ENCODE assay signal across 8 mouse cellular contexts in genomic region chr2:158795043-158795442, GRCm38 (mm10). TPM values are rescaled to one million over a fixed set of nuclear protein-coding genes. Genes with fewer than 3 reads are reported as not detected.
DNase-seq lines count a peak whose midpoint lies in the region; ATAC-seq and TF ChIP-seq lines count a peak whose summit lies in the region.

No protein-coding gene starts in this region.

- DNase-seq in heart, adult 9 months (ENCODE audit: low spot score in 2 of 2), result no peak
- DNase-seq in MEL (ENCODE audit: low read depth, low spot score), result no peak
- no peak for DNase-seq in hindbrain, embryonic 11.5 days (ENCODE audit: low spot score)
- no peak for DNase-seq in B cell, adult 2 months
- no peak for DNase-seq in right cerebral cortex, postnatal 25 days
- no peak for DNase-seq in lung, postnatal 10 days

- ATAC-seq in heart, embryonic 15.5 days (replicated peaks; ENCODE audit: insufficient number of reproducible peaks, insufficient read depth, low FRiP score, low read depth), result no peak
- ATAC-seq in hindbrain, embryonic 11.5 days (ENCODE audit: low FRiP score), result no peak; the same call in 1 of the 2 replicates
- peak; percentile 35; the same call in 1 of the 2 replicates for ATAC-seq in megakaryocyte progenitor cell, adult 5-6 weeks (replicated peaks; ENCODE audit: poor library complexity)

- peak overlapping the region; percentile 86 for H3K27ac ChIP-seq in heart, embryonic 15.5 days
- peak overlapping the region; percentile 70 for H3K27ac ChIP-seq in MEL (ENCODE audit: control insufficient read depth, low read depth, low read length)
- peak overlapping the region; percentile 54 for H3K27ac ChIP-seq in hindbrain, embryonic 11.5 days (ENCODE audit: low read depth, low read length)

- H3K4me2 ChIP-seq in heart, embryonic 15.5 days, result peak overlapping the region; percentile 85
- H3K4me2 ChIP-seq in hindbrain, embryonic 11.5 days (replicated peaks; ENCODE audit: low read depth, low read length), result peak overlapping the region; percentile 61

- TF ChIP-seq EP300 in MEL (IDR thresholded peaks at IDR 0.05; ENCODE audit: low read depth in 1 of 2, low read length in 2 of 2), result no peak

- peaks cover 3% of the 10 kb centered on the region; the same call in 1 of the 2 replicates for H3K36me3 ChIP-seq in heart, embryonic 15.5 days
- peaks cover 0 to 3% of the 10 kb centered on the region in 2 experiments; a peak in 2 of 4 replicates for H3K36me3 ChIP-seq in MEL (ENCODE audit: control insufficient read depth in 1 of 2, insufficient read depth in 2 of 2, low read length in 2 of 2)
- H3K36me3 ChIP-seq in hindbrain, embryonic 11.5 days (ENCODE audit: control insufficient read depth, insufficient read depth, low read length), result no peaks in the 10 kb centered on the region

- WGBS in heart, embryonic 15.5 days, result 10% methylated on average over 15 of the region's 15 CpGs
- 12% methylated on average over 15 of the region's 15 CpGs for WGBS in hindbrain, embryonic 11.5 days

- peak overlapping the region; percentile 94 for H3K4me3 ChIP-seq in heart, embryonic 15.5 days
- H3K4me3 ChIP-seq in MEL (ENCODE audit: control insufficient read depth in 1 of 2, insufficient read depth in 1 of 2, low read depth in 2 of 2, low read length in 2 of 2), result peak overlapping the region; percentile 70 to 98
- H3K4me3 ChIP-seq in hindbrain, embryonic 11.5 days (ENCODE audit: low read depth, low read length), result peak overlapping the region; percentile 84

- H3K27me3 ChIP-seq in heart, embryonic 15.5 days, result no peaks in the 10 kb centered on the region
- no peaks in the 10 kb centered on the region for H3K27me3 ChIP-seq in MEL (ENCODE audit: control insufficient read depth in 1 of 2, insufficient read depth in 2 of 2, low read length in 2 of 2)
- H3K27me3 ChIP-seq in hindbrain, embryonic 11.5 days (ENCODE audit: control insufficient read depth, insufficient read depth, low read length), result no peaks in the 10 kb centered on the region

- TF ChIP-seq POLR2A in MEL (IDR thresholded peaks at IDR 0.05; ENCODE audit: control insufficient read depth in 1 of 2, insufficient read depth in 1 of 2, low read depth in 1 of 2, low read length in 2 of 2, poor library complexity in 1 of 2), result no peak

- H3K79me2 ChIP-seq in MEL (ENCODE audit: control insufficient read depth, insufficient read depth, low read length, poor library complexity), result peaks cover 6% of the 10 kb centered on the region; the same call in 1 of the 2 replicates

- TF ChIP-seq RAD21 in MEL (IDR thresholded peaks at IDR 0.05; ENCODE audit: low read depth, low read length), result no peak

- no peaks in the 10 kb centered on the region for H3K9me3 ChIP-seq in heart, embryonic 15.5 days (replicated peaks)
- no peaks in the 10 kb centered on the region for H3K9me3 ChIP-seq in MEL (replicated peaks; ENCODE audit: insufficient read depth, low read length)
- H3K9me3 ChIP-seq in hindbrain, embryonic 11.5 days (ENCODE audit: control insufficient read depth, low read length), result no peaks in the 10 kb centered on the region

- TF ChIP-seq CTCF in MEL (IDR thresholded peaks at IDR 0.05 in 2 of 3, conservative IDR thresholded peaks at IDR 0.05 in 1 of 3; ENCODE audit: control insufficient read depth in 1 of 3, insufficient read depth in 1 of 3, low read depth in 2 of 3, low read length in 3 of 3, poor library complexity in 1 of 3, severe bottlenecking in 1 of 3), result no peak

- peak overlapping the region; percentile 87 for H3K9ac ChIP-seq in heart, embryonic 15.5 days
- H3K9ac ChIP-seq in MEL (ENCODE audit: control insufficient read depth, low read depth, low read length, poor library complexity, severe bottlenecking), result peak overlapping the region; percentile 87
- H3K9ac ChIP-seq in hindbrain, embryonic 11.5 days (ENCODE audit: low read depth, low read length), result peak overlapping the region; percentile 90

- H3K4me1 ChIP-seq in heart, embryonic 15.5 days (replicated peaks), result peaks cover 20% of the 10 kb centered on the region
- no peaks in the 10 kb centered on the region for H3K4me1 ChIP-seq in MEL (ENCODE audit: control insufficient read depth in 1 of 2, insufficient read depth in 2 of 2, low read length in 2 of 2)
- H3K4me1 ChIP-seq in hindbrain, embryonic 11.5 days (replicated peaks; ENCODE audit: control insufficient read depth, insufficient read depth, low read length), result no peaks in the 10 kb centered on the region

TF ChIP-seq in MEL, 35 proteins besides CTCF, POLR2A, EP300 and RAD21:
- TF ChIP-seq TBP (IDR thresholded peaks at IDR 0.05; ENCODE audit: low read depth, low read length), result no peak
- 0 out of 2 replicates have a peak, but pooled peaks have one; percentile 3 for TF ChIP-seq TCF12 (IDR thresholded peaks at IDR 0.05; ENCODE audit: low read depth, low read length)

RNA-seq across cellular contexts. Expression of gene Dhx35, which starts 0.4 kb away (rescaled TPM):
- polyA plus RNA-seq in heart, embryonic 15.5 days (2015; fragmentation: Nextera tagmentation; extraction: Ambion mirVana), result 11.8 and 12.5 TPM in 2 replicates
- 17.3 and 18.5 TPM in 2 replicates for total RNA-seq in MEL (2012; rRNA removed)
- 10 to 100 TPM in 1 of 2 experiments, not detected in 1; 23.6 TPM for polyA plus RNA-seq in MEL (2012; ENCODE audit: insufficient read depth in 1 of 2, insufficient read length in 2 of 2, low read depth in 1 of 2, low replicate concordance in 2 of 2, missing spikeins in 1 of 2)
- 14.8 and 15.4 TPM in 2 replicates for polyA plus RNA-seq in hindbrain, embryonic 11.5 days (2014; fragmentation: Nextera tagmentation; extraction: Ambion mirVana)
- 10.1 and 12.4 TPM in 2 replicates for total RNA-seq in megakaryocyte progenitor cell, adult 5-6 weeks (2015)
- 15.3 and 17.3 TPM in 2 replicates for total RNA-seq in megakaryocyte progenitor cell, adult 5-6 weeks (2017)

RNA-seq across cellular contexts. Expression of gene Fam83d, which starts 27.1 kb away (rescaled TPM):
- 52.3 and 53.3 TPM in 2 replicates for polyA plus RNA-seq in heart, embryonic 15.5 days (2015; fragmentation: Nextera tagmentation; extraction: Ambion mirVana)
- total RNA-seq in MEL (2012; rRNA removed), result 2.6 and 3.4 TPM in 2 replicates
- polyA plus RNA-seq in MEL (2012; ENCODE audit: insufficient read depth in 1 of 2, insufficient read length in 2 of 2, low read depth in 1 of 2, low replicate concordance in 2 of 2, missing spikeins in 1 of 2), result 1 to 10 TPM in 1 of 2 experiments, not detected in 1; 5.2 TPM
- 37.8 and 38.3 TPM in 2 replicates for polyA plus RNA-seq in hindbrain, embryonic 11.5 days (2014; fragmentation: Nextera tagmentation; extraction: Ambion mirVana)
- total RNA-seq in megakaryocyte progenitor cell, adult 5-6 weeks (2015), result 8.9 and 9.3 TPM in 2 replicates
- 5.9 and 7.6 TPM in 2 replicates for total RNA-seq in megakaryocyte progenitor cell, adult 5-6 weeks (2017)
